Mouse (Mus musculus): ENCODE measurements around the gene Opcml.

Opcml gene

DNA sequence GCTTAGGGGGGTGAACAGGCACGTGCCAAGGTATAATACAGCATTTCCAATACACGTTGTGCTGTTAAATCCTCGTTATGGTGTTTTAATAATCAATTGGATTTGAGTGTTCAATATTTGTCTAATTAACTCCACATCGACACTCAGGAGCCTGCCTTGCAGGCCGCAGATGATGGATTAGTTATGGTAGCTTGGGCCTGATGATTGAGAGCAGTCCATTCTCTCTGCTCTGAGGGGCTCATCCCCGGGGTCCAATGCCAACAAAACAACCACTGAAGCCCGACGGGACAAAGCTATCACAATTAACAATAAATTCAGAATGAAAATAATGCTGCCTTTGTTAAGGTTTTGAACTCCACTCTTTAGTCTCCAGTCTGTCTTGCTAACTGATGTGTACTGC is 641.6 kb downstream of the Opcml start:
- peak in 1 of 2 experiments; percentile 15 for DNase-seq (ENCODE audit: low spot score in 2 of 2)

DNA sequence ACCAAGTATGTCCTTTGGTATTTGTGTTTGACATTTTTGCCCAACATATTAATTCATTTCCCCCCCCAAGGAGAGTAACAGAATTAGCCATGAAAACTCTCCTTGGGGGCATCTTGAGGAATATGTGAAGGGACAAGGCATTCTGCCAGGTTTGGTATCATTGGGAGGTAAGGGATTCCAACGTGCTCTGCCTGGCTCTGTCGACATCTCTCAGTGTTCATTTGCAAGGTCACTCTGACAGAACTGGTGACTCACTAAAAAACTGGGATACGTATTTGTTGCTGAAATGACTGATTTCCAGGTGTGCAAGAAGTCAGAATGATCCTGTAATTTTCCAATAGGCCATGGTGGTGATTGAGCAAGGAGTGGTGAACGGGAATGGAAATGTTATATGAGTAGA is 648.2 kb downstream of the Opcml start:
- DNase-seq (ENCODE audit: low spot score in 2 of 2) = no peak

DNA sequence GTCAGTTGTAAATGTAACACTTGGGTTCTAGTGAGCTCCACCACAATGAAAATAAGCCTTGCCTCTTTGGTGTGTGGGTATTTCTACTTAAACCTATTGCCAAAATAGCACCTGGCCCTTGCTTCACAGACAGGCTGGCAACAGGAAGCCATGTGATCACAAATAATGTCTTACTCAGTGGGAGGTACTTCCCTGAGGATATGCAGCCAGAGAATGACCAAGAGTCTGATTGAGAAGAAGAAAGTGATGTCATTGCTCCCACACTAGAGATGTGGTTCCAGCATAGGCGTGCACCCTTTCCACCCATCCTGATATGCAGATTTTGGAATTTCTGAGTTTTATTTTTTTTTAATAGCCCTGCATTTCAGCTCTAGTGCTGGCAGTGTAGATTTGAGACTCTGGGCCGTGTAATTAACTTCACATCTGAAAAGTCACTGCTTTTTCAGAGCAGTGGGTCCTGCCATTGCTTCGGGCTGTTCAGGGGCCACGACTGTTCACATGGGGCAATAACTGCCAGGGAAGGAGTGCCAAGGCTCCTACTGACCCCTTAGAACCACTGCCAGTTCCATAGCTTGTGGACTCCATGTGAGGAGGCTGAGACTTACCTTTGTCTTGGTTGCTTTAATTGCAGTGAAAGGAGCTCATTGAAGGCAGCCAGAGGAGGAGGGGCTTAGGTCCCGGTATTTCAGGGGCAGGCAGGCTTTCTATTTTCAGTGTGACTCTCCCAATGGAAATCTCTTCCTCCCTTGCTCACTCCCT is 649.0 kb downstream of the Opcml start:
- peak in 1 of 2 experiments; percentile 31 for DNase-seq (ENCODE audit: low spot score in 2 of 2)

DNA sequence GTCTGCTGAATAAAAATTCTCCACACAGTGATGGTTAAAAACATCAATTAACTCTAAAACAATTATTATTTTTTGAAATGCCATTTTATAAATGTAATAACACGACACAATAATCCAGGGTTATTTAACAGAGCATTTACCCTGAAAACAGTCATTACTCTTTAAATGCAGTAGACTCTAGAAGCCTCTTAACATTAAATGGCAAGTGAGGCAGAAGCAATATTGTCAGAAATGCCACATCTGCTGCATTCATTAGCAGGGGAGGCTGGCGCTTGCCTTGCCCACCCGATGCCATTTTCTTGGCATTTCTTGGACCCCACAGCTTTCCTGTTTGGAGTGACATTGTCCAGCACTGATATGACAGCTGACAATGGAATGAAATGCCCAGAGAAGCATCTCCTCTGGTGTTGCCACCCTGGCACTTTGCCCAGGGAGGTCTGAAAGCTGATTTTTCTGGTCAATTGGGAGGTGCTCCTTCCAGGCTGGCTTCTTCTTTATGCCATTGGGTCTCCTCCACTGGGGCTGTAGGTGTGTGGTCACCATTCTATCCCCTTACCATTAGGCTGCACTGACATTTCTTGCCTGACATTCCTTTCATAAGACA is 649.7 kb downstream of the Opcml start:
- peak in 1 of 2 experiments; percentile 44 for DNase-seq (ENCODE audit: low spot score in 2 of 2)

DNA sequence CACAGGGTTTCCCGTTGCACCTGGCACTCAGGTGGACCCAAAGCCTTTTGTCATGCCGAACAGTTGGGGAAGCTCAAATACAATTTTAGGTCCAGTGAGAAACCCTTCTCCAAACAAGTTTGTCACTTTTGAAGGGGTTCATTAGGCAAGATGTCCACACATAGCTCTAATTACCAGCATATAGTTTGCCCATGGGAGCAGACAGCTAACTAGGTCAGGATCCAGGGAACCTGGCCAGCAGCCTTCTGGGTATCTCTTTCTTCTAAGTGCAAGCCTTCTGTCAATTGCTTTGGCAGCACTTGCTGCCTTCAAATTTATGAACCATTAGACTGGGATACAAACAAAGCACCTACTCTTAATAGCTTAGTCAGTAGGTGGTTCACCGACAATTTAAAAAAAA is 653.9 kb downstream of the Opcml start:
- DNase-seq (ENCODE audit: low spot score in 2 of 2) = peak; percentile 42 to 60

DNA sequence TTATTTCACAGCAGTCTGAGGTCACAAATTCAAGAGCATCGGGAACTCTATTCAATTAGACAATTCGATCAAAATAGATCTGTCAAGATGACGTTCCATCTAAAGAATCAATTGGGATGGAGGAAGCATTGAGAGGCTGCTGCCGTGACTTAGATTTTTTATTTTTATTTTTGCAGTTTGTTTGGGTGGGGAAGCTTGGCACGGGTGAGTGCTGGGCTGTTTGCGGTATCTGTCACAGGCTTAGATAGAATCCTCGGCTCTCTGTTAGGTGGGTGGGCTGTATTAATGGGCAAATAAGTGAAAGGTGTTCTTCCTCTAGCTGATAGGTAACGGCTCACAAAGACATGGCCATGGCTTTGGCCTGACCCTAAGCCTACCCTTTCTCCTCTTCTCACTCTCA is 654.4 kb downstream of the Opcml start:
- DNase-seq (ENCODE audit: low spot score in 2 of 2) = no peak

DNA sequence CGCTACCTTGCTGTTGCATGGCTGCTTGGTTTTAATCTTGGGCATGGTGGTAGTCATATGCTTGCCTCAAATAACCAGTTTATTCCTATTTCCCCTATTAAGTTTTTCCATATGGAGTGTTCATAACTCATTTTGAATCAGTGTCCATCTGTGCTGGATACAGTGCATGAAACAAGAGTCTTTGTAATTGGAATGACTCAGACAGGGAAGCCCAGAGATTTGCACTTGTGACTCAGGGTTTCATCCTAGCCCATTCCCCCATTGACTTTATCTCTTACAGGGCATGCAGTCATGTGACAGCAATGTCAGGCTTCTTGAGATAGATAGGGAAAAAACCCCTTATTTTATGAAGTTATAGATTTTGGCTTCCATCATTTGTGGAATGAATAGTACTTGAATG is 655.3 kb downstream of the Opcml start:
- DNase-seq (ENCODE audit: low spot score in 2 of 2) = no peak

DNA sequence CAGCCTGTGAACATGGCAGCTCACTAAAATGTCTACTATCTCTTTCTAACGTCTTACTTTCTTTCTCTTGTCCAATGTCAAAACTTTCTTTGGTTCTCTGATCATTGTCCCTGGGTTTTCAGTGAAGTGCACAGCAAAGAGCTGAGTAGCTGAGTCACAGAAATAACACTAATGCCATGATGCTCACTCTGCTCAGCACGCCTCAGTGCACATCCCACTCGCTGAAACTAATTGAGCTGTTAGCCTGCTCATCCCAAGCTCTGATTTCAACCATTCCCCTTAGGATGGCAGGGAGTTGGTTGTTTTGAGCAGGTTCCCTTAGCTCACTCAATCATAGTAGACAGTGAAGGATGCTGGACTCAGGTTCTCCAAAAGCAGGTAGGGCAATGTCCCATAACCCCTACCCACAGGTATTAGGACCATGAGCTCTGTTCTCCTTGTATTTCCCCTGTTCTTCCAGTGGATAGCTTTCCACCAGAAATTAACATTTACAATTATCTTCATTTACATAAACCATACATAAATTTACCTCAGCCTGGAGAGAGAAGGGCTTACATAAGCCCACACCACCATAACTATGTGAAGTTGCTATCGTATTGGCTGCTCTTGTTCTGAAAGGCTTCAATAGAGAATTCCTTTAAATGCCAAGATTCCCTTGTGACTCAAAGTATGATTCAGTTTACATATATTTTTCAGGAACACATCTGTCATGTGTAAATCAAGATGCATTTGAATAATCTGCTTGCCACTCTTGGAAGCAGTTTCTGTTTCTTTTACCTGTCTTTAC is 655.9 kb downstream of the Opcml start:
- no peak for DNase-seq (ENCODE audit: low spot score in 2 of 2)

DNA sequence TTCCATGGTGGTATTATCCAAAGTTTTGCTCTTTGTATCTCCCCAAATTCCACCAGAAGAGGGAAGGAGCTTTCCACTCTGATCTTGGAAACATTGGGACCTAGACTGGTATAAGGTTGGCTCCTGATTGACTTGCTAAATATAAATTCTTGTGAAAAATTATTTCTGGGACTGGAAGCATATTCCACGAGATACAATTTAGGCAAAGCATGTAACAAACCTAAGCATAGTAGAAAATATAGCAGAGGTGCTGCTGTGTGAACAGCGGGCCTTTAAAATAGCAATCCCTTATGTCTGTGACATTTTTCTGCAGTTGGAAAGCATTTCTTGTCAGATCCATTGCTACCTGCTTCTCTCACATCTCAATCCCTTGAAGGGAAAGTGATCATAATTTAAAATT is 661.9 kb downstream of the Opcml start:
- no peak for DNase-seq (ENCODE audit: low spot score in 2 of 2)

DNA sequence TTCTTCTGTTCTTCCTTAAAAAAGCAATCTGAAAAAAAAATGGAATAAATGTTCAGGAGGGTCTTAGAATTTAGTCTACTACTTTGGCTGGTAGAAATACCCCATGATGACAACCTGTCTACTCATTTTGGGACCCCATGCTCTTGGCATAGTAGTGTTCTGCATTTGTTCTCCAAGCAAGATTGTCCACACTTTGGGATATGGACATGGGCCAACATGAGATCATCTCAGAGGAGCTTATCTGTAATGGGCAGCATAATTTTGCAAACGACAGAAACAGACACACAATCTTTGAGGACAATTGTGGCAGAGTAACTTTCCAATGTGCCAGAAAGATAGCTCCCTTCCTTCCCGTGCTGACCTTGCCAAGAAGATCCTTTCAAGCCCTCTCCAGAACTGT is 662.5 kb downstream of the Opcml start:
- DNase-seq (ENCODE audit: low spot score in 2 of 2) = no peak

DNA sequence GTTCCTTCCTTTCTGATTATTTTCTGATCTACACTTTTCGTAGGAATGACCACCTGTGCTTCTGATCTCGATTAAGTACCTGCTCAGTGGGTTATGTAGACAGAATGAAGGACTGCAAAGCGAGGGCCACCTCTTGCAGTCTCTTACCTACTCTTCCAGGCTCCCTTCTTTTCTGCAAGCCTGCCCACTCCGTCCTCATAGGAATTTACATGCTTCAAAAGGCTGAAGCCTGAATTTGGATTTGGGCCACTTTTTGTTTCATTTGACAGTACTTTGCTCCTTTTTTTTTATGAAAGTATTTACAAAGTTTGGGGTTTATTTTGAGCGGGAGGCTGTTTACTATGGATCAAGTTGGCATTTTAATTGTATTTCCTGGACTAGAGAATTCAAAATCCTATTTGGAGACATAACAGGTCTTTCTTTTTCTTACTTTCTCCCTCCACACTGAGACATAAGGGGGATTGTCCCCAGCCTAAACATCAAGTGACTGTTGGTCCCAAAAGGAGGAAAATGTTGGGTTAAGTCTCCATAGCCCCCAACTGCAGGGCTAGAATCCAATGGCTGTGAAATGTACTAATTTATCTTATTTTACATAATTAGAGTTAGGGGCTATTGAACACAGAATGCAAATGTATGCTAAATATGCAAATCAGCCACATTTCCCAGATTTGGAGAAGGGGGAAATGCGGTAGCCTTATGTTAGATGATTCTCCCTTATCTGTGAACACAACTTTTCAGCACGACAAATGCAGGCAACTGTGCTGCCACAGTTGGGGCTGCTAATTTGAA is 667.6 kb downstream of the Opcml start:
- peak in 1 of 2 experiments; percentile 44 for DNase-seq (ENCODE audit: low spot score in 2 of 2)

DNA sequence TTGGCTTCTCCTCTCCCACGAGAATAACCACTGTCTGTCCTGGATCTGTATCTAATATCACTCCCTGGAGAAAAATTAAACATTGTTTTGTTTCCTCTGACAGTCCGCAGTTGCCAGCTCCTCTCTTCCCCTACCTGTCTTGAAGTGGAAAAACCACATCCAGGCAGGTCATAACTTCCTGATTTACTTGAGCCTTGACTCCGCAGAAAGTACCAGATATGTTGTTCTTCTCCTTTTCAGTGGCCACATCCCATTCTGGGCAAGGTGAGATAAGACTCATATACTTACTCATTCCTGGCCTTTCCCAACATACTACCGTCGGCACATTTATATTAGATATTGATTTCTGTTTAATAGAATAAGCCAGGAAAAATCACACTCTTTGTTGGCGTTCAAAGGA is 673.0 kb downstream of the Opcml start:
- DNase-seq (ENCODE audit: low spot score in 2 of 2) = no peak

DNA sequence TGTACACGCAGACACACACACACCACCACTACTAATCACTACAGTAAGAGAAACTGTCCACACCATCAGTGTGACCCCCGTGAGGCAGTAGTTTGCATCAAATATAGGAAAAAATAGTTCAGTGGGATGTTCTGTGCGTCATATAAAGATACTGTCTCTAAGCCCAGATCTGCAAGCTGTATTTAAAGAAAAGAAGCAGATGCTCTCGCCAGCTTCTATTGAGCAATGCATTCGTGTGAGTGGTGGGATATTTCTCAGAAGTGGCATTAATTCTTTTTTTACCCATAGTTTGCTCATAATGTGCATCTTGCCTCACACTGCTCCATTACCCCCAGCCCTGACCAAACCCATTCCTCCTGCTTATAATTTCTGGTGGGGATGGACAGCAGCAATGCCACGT is 678.8 kb downstream of the Opcml start:
- peak in 1 of 2 experiments; percentile 49 for DNase-seq (ENCODE audit: low spot score in 2 of 2)

DNA sequence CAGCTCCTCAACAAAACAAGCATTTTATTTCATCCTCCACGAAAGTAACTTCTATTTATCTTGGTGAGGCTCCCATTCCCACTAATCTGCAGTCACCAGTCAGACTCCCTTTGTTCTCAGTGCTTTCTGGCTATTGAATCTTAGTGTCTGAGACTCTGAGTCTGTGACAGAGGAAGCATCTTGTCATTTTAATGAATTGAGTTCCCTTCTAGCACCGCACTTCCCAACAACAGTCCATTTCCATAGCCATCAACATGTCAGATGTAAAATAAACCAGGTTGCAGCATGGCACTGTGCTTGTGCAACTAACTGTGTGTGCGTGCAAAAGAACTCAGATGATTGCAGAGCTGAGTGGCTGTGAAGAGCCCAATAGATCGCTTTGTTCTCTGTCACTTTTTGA is 680.9 kb downstream of the Opcml start:
- DNase-seq (ENCODE audit: low spot score in 2 of 2) = no peak

DNA sequence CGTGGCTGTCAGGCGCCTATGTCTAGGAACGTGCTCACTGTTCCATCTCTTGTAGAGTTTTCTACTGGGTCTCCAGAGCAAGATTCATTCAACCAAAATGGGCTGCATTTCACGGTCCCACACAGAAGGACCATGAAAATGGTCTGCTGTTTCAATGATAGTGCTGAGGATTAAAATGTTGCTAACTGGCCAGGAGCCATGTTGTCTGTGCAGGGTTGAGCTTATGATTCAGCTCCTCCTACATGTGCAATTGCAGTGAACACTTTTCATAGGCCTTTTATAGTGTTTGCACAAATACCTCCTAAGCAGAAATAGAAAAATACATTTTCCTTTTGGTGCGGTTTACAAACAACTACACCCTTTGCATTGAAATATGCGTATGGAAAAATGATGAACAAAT is 684.0 kb downstream of the Opcml start:
- no peak for DNase-seq (ENCODE audit: low spot score in 2 of 2)

DNA sequence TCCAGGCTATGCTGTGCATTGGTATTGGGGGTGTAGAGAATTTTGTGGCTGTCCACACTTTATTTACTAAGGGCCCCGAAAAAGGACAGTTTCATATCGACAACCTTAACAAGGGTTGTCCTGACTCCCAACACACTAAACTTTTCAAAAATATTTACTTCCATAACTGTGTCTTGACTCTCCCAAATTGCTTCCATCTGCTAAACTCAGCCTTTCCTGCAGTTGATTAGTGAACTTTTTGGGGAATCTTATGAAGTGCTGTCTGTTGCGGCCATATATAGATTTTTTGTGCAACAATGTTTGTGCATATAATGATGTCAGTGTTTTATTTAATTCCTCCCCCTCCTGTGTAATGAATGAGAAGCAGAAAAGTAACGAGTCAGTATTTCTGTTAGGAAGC is 690.7 kb downstream of the Opcml start:
- no peak for DNase-seq (ENCODE audit: low spot score in 2 of 2)

DNA sequence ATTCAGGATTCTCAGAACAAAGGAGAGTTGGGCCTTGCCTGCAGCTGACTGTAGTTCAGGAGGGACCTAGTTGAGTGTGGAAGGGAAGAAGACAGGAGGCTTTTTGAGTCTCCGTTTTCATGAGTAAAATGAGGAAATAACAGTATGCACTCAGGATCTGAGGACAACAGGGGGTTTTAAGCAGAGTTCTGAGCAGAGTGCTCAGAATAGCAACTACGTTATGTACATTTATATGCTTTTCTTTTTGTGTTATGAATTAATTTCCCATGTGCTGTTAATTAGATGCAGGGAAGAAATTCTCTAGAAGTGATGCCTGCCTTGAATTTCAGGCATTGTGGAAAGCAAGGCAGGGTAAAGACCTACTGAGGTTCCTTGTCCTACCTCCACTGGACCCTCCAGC is 697.9 kb downstream of the Opcml start:
- DNase-seq (ENCODE audit: low spot score in 2 of 2) = no peak

DNA sequence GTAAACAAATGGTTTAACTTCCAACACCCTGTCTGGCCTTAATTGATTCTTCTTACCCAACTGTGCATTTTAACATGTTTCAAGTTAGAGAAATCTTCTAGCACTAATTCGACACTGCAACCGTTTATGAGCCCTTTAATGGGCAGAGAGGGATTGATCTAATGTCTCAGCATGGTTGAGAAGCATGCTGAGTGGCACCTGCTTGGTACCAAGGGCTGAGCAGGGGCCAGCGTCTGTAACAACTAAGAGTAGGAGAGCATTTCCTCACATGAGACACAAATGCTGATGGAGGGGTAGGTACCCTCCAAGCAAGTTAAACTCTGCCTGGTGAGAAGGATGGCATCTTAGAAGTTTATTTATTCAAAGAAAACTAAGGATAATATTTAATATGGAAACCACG is 699.3 kb downstream of the Opcml start:
- DNase-seq (ENCODE audit: low spot score in 2 of 2) = no peak

DNA sequence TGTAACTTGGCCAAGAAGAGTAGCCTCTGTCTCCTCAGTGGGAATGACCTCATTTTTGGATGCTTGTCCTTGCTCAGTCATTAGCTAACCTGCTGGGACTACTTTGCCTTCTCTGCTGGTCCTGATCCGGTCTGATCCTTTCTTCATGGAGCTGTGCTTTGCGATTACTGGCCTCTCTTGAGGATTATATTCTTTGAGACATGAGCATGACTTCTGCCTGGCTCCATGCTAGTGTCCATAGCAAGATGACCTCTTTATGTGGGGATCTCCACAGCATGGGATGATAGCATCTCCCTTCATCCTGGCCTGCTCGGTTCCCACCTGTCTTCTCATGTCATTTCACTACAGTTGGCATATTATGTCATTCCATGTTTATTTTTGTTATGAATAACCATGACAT is 699.8 kb downstream of the Opcml start:
- DNase-seq (ENCODE audit: low spot score in 2 of 2) = no peak

DNA sequence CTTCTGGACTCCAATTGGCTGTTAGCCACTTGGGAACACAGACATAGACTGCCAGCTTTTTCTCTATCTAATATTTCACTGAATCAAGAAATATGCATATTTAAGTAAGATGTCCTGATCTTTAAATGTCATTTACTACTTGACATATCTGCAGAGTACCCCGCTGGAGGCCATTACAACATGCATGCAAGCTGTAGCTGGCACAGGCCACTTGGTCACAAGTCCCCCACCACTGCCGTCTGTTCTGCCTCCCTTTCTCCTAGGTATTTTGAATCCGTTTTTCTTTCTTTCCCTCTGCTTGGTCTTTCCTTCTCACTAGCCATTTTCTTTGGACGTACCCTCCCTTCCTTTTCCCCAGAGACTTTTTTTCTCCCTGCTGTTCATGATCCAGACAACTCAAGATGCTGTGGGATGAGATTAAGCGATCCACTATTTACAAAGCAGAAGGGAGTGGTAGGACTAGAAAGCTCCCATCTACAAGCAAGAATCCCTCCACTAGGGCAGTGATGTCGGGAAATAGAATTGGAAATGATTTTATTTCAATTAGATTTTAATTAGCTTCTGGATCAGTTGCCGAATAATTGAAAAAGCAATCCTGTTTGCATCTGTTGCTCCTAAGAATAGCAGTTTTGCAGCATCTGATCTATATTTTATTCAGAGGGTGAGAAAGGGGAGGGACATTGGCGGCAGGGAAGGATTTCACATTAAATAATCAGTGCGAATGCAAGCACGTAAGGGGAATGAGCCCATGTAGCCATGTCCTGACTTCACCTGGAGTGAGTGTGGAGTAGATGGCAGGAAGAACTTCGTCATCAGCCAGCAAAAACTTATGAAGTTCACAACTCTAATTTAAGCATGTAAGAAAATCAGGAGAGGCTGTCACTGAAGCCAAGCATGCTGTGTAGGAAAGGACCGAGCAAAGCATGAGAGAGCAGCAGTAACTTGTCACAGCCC is 709.5 kb downstream of the Opcml start:
- DNase-seq (ENCODE audit: low spot score in 2 of 2) = peak; percentile 47 to 81

DNA sequence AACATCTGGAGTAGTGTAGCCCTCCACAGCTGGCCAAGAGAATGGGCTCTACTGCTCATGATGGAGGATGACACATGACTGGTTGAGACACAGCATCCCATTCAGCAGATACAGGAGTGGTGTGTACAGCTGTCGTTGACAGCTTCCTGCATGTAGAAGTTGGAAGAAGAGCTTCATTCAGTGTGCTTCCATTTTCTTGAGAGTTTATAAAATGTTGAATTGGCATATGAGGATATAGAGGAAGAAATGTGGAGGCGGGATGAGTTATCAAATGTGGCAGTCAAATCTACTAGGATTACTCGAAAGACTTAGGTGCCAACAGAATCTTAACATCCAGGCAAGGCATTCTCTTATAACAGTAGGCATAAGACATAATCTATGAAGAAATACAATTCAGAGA is 723.3 kb downstream of the Opcml start:
- no peak for DNase-seq (ENCODE audit: low spot score in 2 of 2)

All from right cerebral cortex, postnatal 10 days (tissue).